Mouse (Mus musculus): ENCODE measurements at regions not wholly inside any gene's neighbourhood (a gene's known extent, or its start where the extent isn't known, plus 50 kb on each side); places are given as distances from the start of the nearest gene placed in this dataset.

GRCm38 (mm10) chr15:31673038-31673437, 71.4 kb downstream of the Fam173b start:
- no peaks in the 10 kb centered on the region for H3K4me1 ChIP-seq (ENCODE audit: control insufficient read depth, insufficient read depth, low read length)
- no peaks in the 10 kb centered on the region for H3K9me3 ChIP-seq (ENCODE audit: control insufficient read depth, low read length)
- H3K4me3 ChIP-seq (ENCODE audit: low read length): no peak overlapping the region
- H3K36me3 ChIP-seq (ENCODE audit: control insufficient read depth, insufficient read depth, low read length): no peaks in the 10 kb centered on the region
- no peak overlapping the region for H3K27ac ChIP-seq (ENCODE audit: low read depth, low read length)
- no peak for ATAC-seq (ENCODE audit: low FRiP score, low TSS enrichment)
- H3K4me2 ChIP-seq (replicated peaks; ENCODE audit: low read depth, low read length): no peak overlapping the region
- H3K27me3 ChIP-seq (ENCODE audit: control insufficient read depth, insufficient read depth, low read length): no peaks in the 10 kb centered on the region
- H3K9ac ChIP-seq (ENCODE audit: low read depth, low read length): no peak overlapping the region
- WGBS: 43% methylated on average over 5 of the region's 5 CpGs

GRCm38 (mm10) chr15:31676771-31677191, 75.1 kb downstream of the Fam173b start:
- no peaks in the 10 kb centered on the region for H3K9me3 ChIP-seq (ENCODE audit: control insufficient read depth, low read length)
- H3K27ac ChIP-seq (ENCODE audit: low read depth, low read length): no peak overlapping the region
- ATAC-seq (ENCODE audit: low FRiP score, low TSS enrichment): no peak
- H3K4me3 ChIP-seq (ENCODE audit: low read length): no peak overlapping the region
- no peaks in the 10 kb centered on the region for H3K36me3 ChIP-seq (ENCODE audit: control insufficient read depth, insufficient read depth, low read length)
- H3K9ac ChIP-seq (ENCODE audit: low read depth, low read length): no peak overlapping the region
- H3K27me3 ChIP-seq (ENCODE audit: control insufficient read depth, insufficient read depth, low read length): no peaks in the 10 kb centered on the region
- no peaks in the 10 kb centered on the region for H3K4me1 ChIP-seq (ENCODE audit: control insufficient read depth, insufficient read depth, low read length)
- 38% methylated on average over 7 of the region's 7 CpGs for WGBS
- no peak overlapping the region for H3K4me2 ChIP-seq (replicated peaks; ENCODE audit: low read depth, low read length)

- Histone ChIP-seq H3K27ac (ENCODE audit: low read depth, low read length) (no peak overlapping the region), H3K4me3 (ENCODE audit: low read length) (no peak overlapping the region), H3K9ac (ENCODE audit: low read depth, low read length) (no peak overlapping the region), H3K9me3 (ENCODE audit: control insufficient read depth, low read length) (no peaks in the 10 kb centered on the region), H3K27me3 (ENCODE audit: control insufficient read depth, insufficient read depth, low read length) (no peaks in the 10 kb centered on the region), H3K4me1 (ENCODE audit: control insufficient read depth, insufficient read depth, low read length) (no peaks in the 10 kb centered on the region), H3K4me2 (replicated peaks; ENCODE audit: low read depth, low read length) (no peak overlapping the region), H3K36me3 (ENCODE audit: control insufficient read depth, insufficient read depth, low read length) (no peaks in the 10 kb centered on the region)
- ATAC-seq (ENCODE audit: low FRiP score, low TSS enrichment): no peak
- WGBS: 76% methylated on average over 3 of the region's 3 CpGs
These were observed 91.5 kb downstream of the Fam173b start for GRCm38 (mm10) chr15:31693109-31693508.

- no peak overlapping the region for H3K4me3 ChIP-seq (ENCODE audit: low read length)
- no peaks in the 10 kb centered on the region for H3K27me3 ChIP-seq (ENCODE audit: control insufficient read depth, insufficient read depth, low read length)
- no peak for ATAC-seq (ENCODE audit: low FRiP score, low TSS enrichment)
- H3K9ac ChIP-seq (ENCODE audit: low read depth, low read length): no peak overlapping the region
- H3K27ac ChIP-seq (ENCODE audit: low read depth, low read length): no peak overlapping the region
- no peaks in the 10 kb centered on the region for H3K9me3 ChIP-seq (ENCODE audit: control insufficient read depth, low read length)
- 79% methylated on average over 8 of the region's 8 CpGs for WGBS
- no peaks in the 10 kb centered on the region for H3K4me1 ChIP-seq (ENCODE audit: control insufficient read depth, insufficient read depth, low read length)
- H3K36me3 ChIP-seq (ENCODE audit: control insufficient read depth, insufficient read depth, low read length): no peaks in the 10 kb centered on the region
- H3K4me2 ChIP-seq (replicated peaks; ENCODE audit: low read depth, low read length): no peak overlapping the region
These were observed 93.4 kb downstream of the Fam173b start for GRCm38 (mm10) chr15:31694877-31695671.

- no peak overlapping the region for H3K4me3 ChIP-seq (ENCODE audit: low read length)
- no peaks in the 10 kb centered on the region for H3K27me3 ChIP-seq (ENCODE audit: control insufficient read depth, insufficient read depth, low read length)
- no peak overlapping the region for H3K27ac ChIP-seq (ENCODE audit: low read depth, low read length)
- H3K4me2 ChIP-seq (replicated peaks; ENCODE audit: low read depth, low read length): no peak overlapping the region
- no peaks in the 10 kb centered on the region for H3K4me1 ChIP-seq (ENCODE audit: control insufficient read depth, insufficient read depth, low read length)
- WGBS: 80% methylated on average over 2 of the region's 2 CpGs
- ATAC-seq (ENCODE audit: low FRiP score, low TSS enrichment): no peak
- no peak overlapping the region for H3K9ac ChIP-seq (ENCODE audit: low read depth, low read length)
- peaks cover 5% of the 10 kb centered on the region; the same call in 1 of the 2 replicates for H3K9me3 ChIP-seq (ENCODE audit: control insufficient read depth, low read length)
- no peaks in the 10 kb centered on the region for H3K36me3 ChIP-seq (ENCODE audit: control insufficient read depth, insufficient read depth, low read length)
These were observed 101.7 kb downstream of the Fam173b start for GRCm38 (mm10) chr15:31703400-31703799.

- peaks cover 5% of the 10 kb centered on the region; the same call in 1 of the 2 replicates for H3K9me3 ChIP-seq (ENCODE audit: control insufficient read depth, low read length)
- no peak overlapping the region for H3K9ac ChIP-seq (ENCODE audit: low read depth, low read length)
- no peaks in the 10 kb centered on the region for H3K36me3 ChIP-seq (ENCODE audit: control insufficient read depth, insufficient read depth, low read length)
- H3K4me3 ChIP-seq (ENCODE audit: low read length): no peak overlapping the region
- H3K27me3 ChIP-seq (ENCODE audit: control insufficient read depth, insufficient read depth, low read length): no peaks in the 10 kb centered on the region
- H3K4me2 ChIP-seq (replicated peaks; ENCODE audit: low read depth, low read length): no peak overlapping the region
- no peak for ATAC-seq (ENCODE audit: low FRiP score, low TSS enrichment)
- H3K4me1 ChIP-seq (ENCODE audit: control insufficient read depth, insufficient read depth, low read length): no peaks in the 10 kb centered on the region
- WGBS: 92% methylated on average over 1 of the region's 1 CpGs
- H3K27ac ChIP-seq (ENCODE audit: low read depth, low read length): no peak overlapping the region
These were observed 105.8 kb downstream of the Fam173b start for GRCm38 (mm10) chr15:31707416-31707815.

- Histone ChIP-seq H3K4me2 (replicated peaks; ENCODE audit: low read depth, low read length) (no peak overlapping the region), H3K27me3 (ENCODE audit: control insufficient read depth, insufficient read depth, low read length) (no peaks in the 10 kb centered on the region), H3K27ac (ENCODE audit: low read depth, low read length) (no peak overlapping the region), H3K9me3 (ENCODE audit: control insufficient read depth, low read length) (no peaks in the 10 kb centered on the region), H3K4me3 (ENCODE audit: low read length) (no peak overlapping the region), H3K9ac (ENCODE audit: low read depth, low read length) (no peak overlapping the region), H3K36me3 (ENCODE audit: control insufficient read depth, insufficient read depth, low read length) (no peaks in the 10 kb centered on the region), H3K4me1 (ENCODE audit: control insufficient read depth, insufficient read depth, low read length) (no peaks in the 10 kb centered on the region)
- 81% methylated on average over 1 of the region's 1 CpGs for WGBS
- ATAC-seq (ENCODE audit: low FRiP score, low TSS enrichment): no peak
These were observed 119.4 kb downstream of the Fam173b start for GRCm38 (mm10) chr15:31721019-31721418.

- H3K27ac ChIP-seq (ENCODE audit: low read depth, low read length): no peak overlapping the region
- H3K4me1 ChIP-seq (ENCODE audit: control insufficient read depth, insufficient read depth, low read length): no peaks in the 10 kb centered on the region
- no peak for ATAC-seq (ENCODE audit: low FRiP score, low TSS enrichment)
- H3K9ac ChIP-seq (ENCODE audit: low read depth, low read length): no peak overlapping the region
- H3K27me3 ChIP-seq (ENCODE audit: control insufficient read depth, insufficient read depth, low read length): no peaks in the 10 kb centered on the region
- H3K36me3 ChIP-seq (ENCODE audit: control insufficient read depth, insufficient read depth, low read length): no peaks in the 10 kb centered on the region
- no peak overlapping the region for H3K4me3 ChIP-seq (ENCODE audit: low read length)
- no peaks in the 10 kb centered on the region for H3K9me3 ChIP-seq (ENCODE audit: control insufficient read depth, low read length)
- H3K4me2 ChIP-seq (replicated peaks; ENCODE audit: low read depth, low read length): no peak overlapping the region
- 87% methylated on average over 5 of the region's 5 CpGs for WGBS
These were observed 120.8 kb downstream of the Fam173b start for GRCm38 (mm10) chr15:31722429-31722828.

- Histone ChIP-seq H3K9me3 (ENCODE audit: control insufficient read depth, low read length) (no peaks in the 10 kb centered on the region), H3K27me3 (ENCODE audit: control insufficient read depth, insufficient read depth, low read length) (no peaks in the 10 kb centered on the region), H3K36me3 (ENCODE audit: control insufficient read depth, insufficient read depth, low read length) (no peaks in the 10 kb centered on the region), H3K9ac (ENCODE audit: low read depth, low read length) (no peak overlapping the region), H3K4me3 (ENCODE audit: low read length) (no peak overlapping the region), H3K4me1 (ENCODE audit: control insufficient read depth, insufficient read depth, low read length) (no peaks in the 10 kb centered on the region), H3K27ac (ENCODE audit: low read depth, low read length) (no peak overlapping the region), H3K4me2 (replicated peaks; ENCODE audit: low read depth, low read length) (no peak overlapping the region)
- ATAC-seq (ENCODE audit: low FRiP score, low TSS enrichment): no peak
- WGBS: 63% methylated on average over 11 of the region's 11 CpGs
These were observed 122.6 kb downstream of the Fam173b start for GRCm38 (mm10) chr15:31724252-31724651.

Data from kidney, embryonic 14.5 days (tissue).